Mouse (Mus musculus): ENCODE measurements at regions not wholly inside any gene's neighbourhood (a gene's known extent, or its start where the extent isn't known, plus 50 kb on each side); places are given as distances from the start of the nearest gene placed in this dataset.

DNA sequence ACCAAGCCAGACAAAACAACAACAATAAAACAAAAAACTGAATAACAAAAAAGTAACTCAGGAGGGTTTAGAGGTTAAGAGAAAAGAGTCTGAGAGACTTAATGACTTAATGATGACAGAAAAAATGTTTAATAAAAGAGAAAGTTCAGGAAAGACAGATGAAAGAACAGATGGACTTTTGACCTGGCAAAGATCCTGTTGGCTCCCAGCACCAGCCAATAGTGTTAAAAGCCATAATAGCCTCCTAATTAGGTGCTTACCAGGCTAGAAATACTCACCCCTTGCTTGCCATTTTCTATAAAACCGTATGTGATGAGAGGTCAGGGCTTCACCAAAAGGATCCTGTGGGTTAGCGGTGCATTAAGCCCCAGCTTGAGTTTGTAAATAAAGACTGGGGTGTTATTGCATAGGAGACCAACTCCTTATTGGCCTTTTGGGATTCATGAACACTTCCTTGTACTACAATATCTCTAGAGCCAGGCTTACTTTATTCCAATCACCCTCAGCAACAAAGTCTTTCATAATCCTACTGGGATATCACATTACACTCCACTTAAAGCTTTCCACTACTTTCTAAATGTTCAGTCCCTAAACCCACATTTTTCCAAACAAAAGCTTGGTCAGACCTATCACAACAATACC, 282.1 kb upstream of the Rasa1 start:
- no peak for ATAC-seq (ENCODE audit: insufficient read depth, low FRiP score, low TSS enrichment)
- H3K4me3 ChIP-seq (ENCODE audit: low read depth, low read length), result no peak overlapping the region
- no peaks in the 10 kb centered on the region for H3K36me3 ChIP-seq (ENCODE audit: control insufficient read depth, insufficient read depth, low read length)
- H3K27me3 ChIP-seq (ENCODE audit: control insufficient read depth, insufficient read depth, low read length), result no peaks in the 10 kb centered on the region
- no peak for DNase-seq (ENCODE audit: low spot score)
- H3K9me3 ChIP-seq (ENCODE audit: control insufficient read depth, low read length), result no peaks in the 10 kb centered on the region
- H3K4me1 ChIP-seq (ENCODE audit: control insufficient read depth, insufficient read depth, low read length), result no peaks in the 10 kb centered on the region
- no peak overlapping the region for H3K4me2 ChIP-seq (ENCODE audit: low read depth)
- no peak overlapping the region for H3K27ac ChIP-seq (ENCODE audit: low read depth, low read length)
- 38% methylated on average over 2 of the region's 2 CpGs for WGBS
- H3K9ac ChIP-seq (ENCODE audit: low read length), result no peak overlapping the region

DNA sequence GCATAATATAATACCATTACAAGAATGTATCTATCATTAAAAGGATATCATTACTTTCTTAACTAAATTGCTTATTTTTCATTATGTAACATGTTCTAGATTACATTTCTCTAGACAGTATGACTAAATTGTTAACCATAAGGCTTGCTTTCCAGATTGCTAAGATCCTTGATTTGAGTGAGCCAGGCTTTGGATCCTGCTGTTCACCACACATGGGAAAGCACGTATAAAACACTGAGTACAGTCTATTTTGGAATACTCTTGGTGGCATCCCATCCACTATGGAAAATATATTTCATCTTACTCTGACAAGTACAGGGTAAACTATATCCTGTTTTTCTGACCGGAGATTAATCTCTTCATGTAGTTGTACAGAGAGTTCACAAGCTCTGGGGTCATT, 268.9 kb upstream of the Rasa1 start:
- Histone ChIP-seq H3K36me3 (ENCODE audit: control insufficient read depth, insufficient read depth, low read length) (no peaks in the 10 kb centered on the region), H3K4me1 (ENCODE audit: control insufficient read depth, insufficient read depth, low read length) (no peaks in the 10 kb centered on the region), H3K4me3 (ENCODE audit: low read depth, low read length) (no peak overlapping the region), H3K27ac (ENCODE audit: low read depth, low read length) (no peak overlapping the region), H3K9ac (ENCODE audit: low read length) (no peak overlapping the region), H3K27me3 (ENCODE audit: control insufficient read depth, insufficient read depth, low read length) (no peaks in the 10 kb centered on the region), H3K9me3 (ENCODE audit: control insufficient read depth, low read length) (no peaks in the 10 kb centered on the region), H3K4me2 (ENCODE audit: low read depth) (no peak overlapping the region)
- ATAC-seq (ENCODE audit: insufficient read depth, low FRiP score, low TSS enrichment) (no peak), DNase-seq (ENCODE audit: low spot score) (no peak)
- WGBS, result 83% methylated on average over 2 of the region's 2 CpGs

DNA sequence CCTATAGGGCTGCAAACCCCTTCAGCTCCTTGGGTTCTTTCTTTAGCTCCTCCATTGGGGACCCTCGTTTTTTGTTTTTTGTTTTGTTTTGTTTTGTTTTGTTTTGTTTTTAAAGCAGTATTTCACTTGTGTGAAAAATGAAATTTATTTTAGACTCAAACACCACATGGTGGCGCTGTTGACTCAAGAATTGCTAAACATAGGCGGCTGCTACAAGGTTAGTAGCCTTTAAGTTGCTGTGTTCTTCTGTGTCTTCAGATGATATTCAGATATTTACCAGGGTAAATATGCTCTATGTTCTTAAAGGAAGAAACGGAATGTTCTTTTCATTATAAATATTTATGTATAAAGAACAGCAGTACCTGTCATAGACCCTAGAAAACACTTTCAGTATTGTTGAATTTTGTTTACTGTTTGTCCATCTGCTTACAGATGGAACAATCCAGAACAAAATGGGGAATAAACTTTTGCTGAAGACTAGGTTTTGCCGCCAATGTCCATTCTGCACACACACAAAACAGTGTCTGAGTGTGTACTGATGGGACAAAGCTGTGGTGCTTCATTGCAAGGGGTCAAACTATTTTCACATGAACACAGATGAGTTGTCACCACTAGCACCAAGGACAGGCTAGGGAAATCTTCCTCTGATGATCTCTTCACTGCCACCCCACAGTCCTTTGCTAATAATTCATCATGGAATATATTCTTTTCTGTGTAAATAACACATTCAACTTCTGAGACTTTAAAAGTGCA, 267.3 kb upstream of the Rasa1 start:
- peak; percentile 58 for DNase-seq (ENCODE audit: low spot score)
- H3K27me3 ChIP-seq (ENCODE audit: control insufficient read depth, insufficient read depth, low read length), result no peaks in the 10 kb centered on the region
- no peaks in the 10 kb centered on the region for H3K36me3 ChIP-seq (ENCODE audit: control insufficient read depth, insufficient read depth, low read length)
- no peaks in the 10 kb centered on the region for H3K9me3 ChIP-seq (ENCODE audit: control insufficient read depth, low read length)
- no peak overlapping the region for H3K4me2 ChIP-seq (ENCODE audit: low read depth)
- 11% methylated on average over 5 of the region's 5 CpGs for WGBS
- H3K9ac ChIP-seq (ENCODE audit: low read length), result no peak overlapping the region
- H3K4me3 ChIP-seq (ENCODE audit: low read depth, low read length), result no peak overlapping the region
- peak; percentile 39; the same call in 1 of the 2 replicates for ATAC-seq (ENCODE audit: insufficient read depth, low FRiP score, low TSS enrichment)
- H3K27ac ChIP-seq (ENCODE audit: low read depth, low read length), result no peak overlapping the region
- no peaks in the 10 kb centered on the region for H3K4me1 ChIP-seq (ENCODE audit: control insufficient read depth, insufficient read depth, low read length)

DNA sequence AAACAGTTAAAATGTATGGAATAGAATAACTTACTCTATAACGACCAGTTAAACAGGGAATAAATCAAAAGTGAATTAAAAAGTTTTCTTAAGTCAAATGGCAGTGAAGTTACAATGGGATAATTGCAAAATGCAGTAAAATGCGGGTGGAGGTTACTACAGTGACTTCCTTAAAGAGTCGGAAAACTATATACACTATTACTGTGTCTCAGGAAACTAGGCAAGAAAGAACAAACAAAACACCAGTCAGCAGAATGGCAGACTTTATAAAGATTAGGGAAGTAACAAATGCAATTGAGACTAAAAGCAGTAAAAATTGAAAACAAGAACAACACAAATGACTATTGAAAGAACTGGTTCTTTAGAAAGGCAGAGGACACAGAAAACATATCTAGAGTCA, 264.1 kb upstream of the Rasa1 start:
- H3K9ac ChIP-seq (ENCODE audit: low read length), result no peak overlapping the region
- no peak for ATAC-seq (ENCODE audit: insufficient read depth, low FRiP score, low TSS enrichment)
- H3K4me1 ChIP-seq (ENCODE audit: control insufficient read depth, insufficient read depth, low read length), result no peaks in the 10 kb centered on the region
- H3K27me3 ChIP-seq (ENCODE audit: control insufficient read depth, insufficient read depth, low read length), result no peaks in the 10 kb centered on the region
- no peak overlapping the region for H3K4me3 ChIP-seq (ENCODE audit: low read depth, low read length)
- H3K9me3 ChIP-seq (ENCODE audit: control insufficient read depth, low read length), result no peaks in the 10 kb centered on the region
- H3K4me2 ChIP-seq (ENCODE audit: low read depth), result no peak overlapping the region
- no peak overlapping the region for H3K27ac ChIP-seq (ENCODE audit: low read depth, low read length)
- no peak for DNase-seq (ENCODE audit: low spot score)
- no peaks in the 10 kb centered on the region for H3K36me3 ChIP-seq (ENCODE audit: control insufficient read depth, insufficient read depth, low read length)
- 84% methylated on average over 3 of the region's 3 CpGs for WGBS

DNA sequence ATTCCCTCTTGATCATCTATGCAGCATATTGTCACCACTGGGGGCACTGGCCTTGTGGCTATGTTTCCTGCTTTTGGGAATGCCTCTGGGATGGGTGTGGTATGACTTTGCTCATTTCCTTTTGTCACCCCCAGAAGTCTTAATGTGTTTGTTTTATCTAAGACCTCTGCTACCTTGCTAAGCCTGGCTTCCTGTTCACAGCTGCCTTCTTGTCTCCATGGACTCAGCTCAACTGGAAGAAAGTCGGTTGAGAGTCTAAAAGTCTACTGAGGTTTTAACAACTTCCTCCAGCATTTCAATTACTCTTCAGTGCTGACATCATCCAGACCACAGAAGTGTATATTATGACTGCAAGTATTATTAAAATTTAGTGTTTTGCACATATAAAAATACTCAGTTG, 220.7 kb upstream of the Rasa1 start:
- H3K36me3 ChIP-seq (ENCODE audit: control insufficient read depth, insufficient read depth, low read length), result no peaks in the 10 kb centered on the region
- H3K27ac ChIP-seq (ENCODE audit: low read depth, low read length), result no peak overlapping the region
- no peaks in the 10 kb centered on the region for H3K9me3 ChIP-seq (ENCODE audit: control insufficient read depth, low read length)
- DNase-seq (ENCODE audit: low spot score), result no peak
- ATAC-seq (ENCODE audit: insufficient read depth, low FRiP score, low TSS enrichment), result no peak
- no peak overlapping the region for H3K4me3 ChIP-seq (ENCODE audit: low read depth, low read length)
- H3K4me2 ChIP-seq (ENCODE audit: low read depth), result no peak overlapping the region
- no peak overlapping the region for H3K9ac ChIP-seq (ENCODE audit: low read length)
- no peaks in the 10 kb centered on the region for H3K4me1 ChIP-seq (ENCODE audit: control insufficient read depth, insufficient read depth, low read length)
- H3K27me3 ChIP-seq (ENCODE audit: control insufficient read depth, insufficient read depth, low read length), result no peaks in the 10 kb centered on the region
- WGBS, result 69% methylated on average over 1 of the region's 1 CpGs

DNA sequence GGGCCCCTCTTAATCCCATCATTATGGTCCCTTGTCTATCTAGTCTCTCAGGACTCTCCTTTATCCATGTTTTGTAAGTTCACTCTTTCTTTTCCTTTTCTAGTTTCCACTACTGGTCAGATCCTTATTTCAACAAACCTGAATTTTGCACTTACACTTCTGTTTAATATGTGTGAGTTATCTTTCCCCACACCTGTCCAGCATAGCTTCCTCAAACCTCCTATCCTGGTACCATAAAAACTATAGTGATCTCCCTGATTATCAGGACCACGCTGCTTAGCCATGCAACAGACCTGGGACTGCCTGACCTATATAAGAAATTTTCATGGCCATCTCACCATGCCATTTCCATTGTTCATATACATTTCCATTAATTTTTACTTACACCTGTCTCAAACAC, 219.6 kb upstream of the Rasa1 start:
- H3K9ac ChIP-seq (ENCODE audit: low read length), result no peak overlapping the region
- ATAC-seq (ENCODE audit: insufficient read depth, low FRiP score, low TSS enrichment) (no peak), DNase-seq (ENCODE audit: low spot score) (no peak)
- H3K9me3 ChIP-seq (ENCODE audit: control insufficient read depth, low read length), result no peaks in the 10 kb centered on the region
- no peaks in the 10 kb centered on the region for H3K27me3 ChIP-seq (ENCODE audit: control insufficient read depth, insufficient read depth, low read length)
- no peaks in the 10 kb centered on the region for H3K36me3 ChIP-seq (ENCODE audit: control insufficient read depth, insufficient read depth, low read length)
- no peak overlapping the region for H3K4me3 ChIP-seq (ENCODE audit: low read depth, low read length)
- no peak overlapping the region for H3K27ac ChIP-seq (ENCODE audit: low read depth, low read length)
- 87% methylated on average over 1 of the region's 1 CpGs for WGBS
- H3K4me2 ChIP-seq (ENCODE audit: low read depth), result no peak overlapping the region
- no peaks in the 10 kb centered on the region for H3K4me1 ChIP-seq (ENCODE audit: control insufficient read depth, insufficient read depth, low read length)

DNA sequence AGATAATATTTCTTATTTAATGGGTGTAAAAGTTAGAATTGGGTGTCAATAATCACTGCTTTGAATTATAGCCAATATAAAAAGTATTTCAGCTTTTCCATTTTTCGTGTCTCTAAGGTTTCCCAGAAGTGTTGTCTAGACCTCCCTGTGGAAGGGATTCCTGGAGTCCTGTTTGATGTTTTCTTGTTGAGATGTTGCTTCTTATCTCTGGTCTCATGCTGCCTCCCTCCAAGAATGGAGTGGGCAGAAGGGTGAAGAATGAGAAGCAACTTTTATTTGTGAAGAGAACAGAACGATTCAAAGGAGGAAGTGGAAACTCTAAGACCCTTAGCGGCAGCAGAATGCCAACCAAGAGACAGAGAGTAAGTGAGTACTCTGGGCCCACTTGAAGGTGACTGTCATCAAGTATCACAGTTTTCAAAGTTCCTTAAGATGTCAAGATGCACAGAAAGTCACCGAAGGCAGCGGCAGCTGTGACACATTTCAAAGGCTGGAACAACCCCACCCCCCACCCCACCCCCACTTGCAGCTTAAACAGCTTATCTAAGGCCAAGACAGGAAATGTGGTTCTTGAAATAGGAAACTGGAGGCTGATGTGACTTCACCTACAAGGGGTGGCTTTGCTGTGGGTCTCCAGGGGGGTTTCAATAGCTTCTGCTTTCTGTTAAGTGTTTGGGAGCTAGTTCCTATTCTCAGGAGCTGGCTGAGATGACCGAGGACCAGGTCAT, 218.6 kb upstream of the Rasa1 start:
- Histone ChIP-seq H3K27ac (ENCODE audit: low read depth, low read length) (no peak overlapping the region), H3K9me3 (ENCODE audit: control insufficient read depth, low read length) (no peaks in the 10 kb centered on the region), H3K9ac (ENCODE audit: low read length) (no peak overlapping the region), H3K4me2 (ENCODE audit: low read depth) (no peak overlapping the region), H3K36me3 (ENCODE audit: control insufficient read depth, insufficient read depth, low read length) (no peaks in the 10 kb centered on the region), H3K27me3 (ENCODE audit: control insufficient read depth, insufficient read depth, low read length) (no peaks in the 10 kb centered on the region), H3K4me1 (ENCODE audit: control insufficient read depth, insufficient read depth, low read length) (no peaks in the 10 kb centered on the region), H3K4me3 (ENCODE audit: low read depth, low read length) (no peak overlapping the region)
- WGBS, result 76% methylated on average over 6 of the region's 6 CpGs
- DNase-seq (ENCODE audit: low spot score) (no peak), ATAC-seq (ENCODE audit: insufficient read depth, low FRiP score, low TSS enrichment) (no peak)

DNA sequence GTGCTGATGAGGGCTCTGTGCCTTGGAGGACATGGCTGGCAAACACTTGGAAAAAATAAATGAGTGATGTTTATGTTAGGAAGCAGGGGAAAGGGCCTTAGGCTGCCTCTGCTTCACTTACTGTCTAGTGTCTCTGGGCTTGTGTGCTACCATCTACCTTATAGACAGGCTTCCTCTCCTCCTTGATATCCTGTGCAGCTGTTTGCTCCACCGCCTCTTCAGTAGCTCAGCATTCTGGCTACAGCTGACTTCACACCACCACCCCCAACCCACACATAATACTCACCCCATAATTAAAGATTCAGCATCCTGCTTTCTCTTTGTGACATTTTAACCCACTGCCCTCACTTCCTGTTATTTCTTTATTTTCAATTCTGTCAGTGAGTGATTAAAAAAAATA, 217.9 kb upstream of the Rasa1 start:
- no peak overlapping the region for H3K4me2 ChIP-seq (ENCODE audit: low read depth)
- DNase-seq (ENCODE audit: low spot score) (no peak), ATAC-seq (ENCODE audit: insufficient read depth, low FRiP score, low TSS enrichment) (no peak)
- 62% methylated on average over 1 of the region's 1 CpGs for WGBS
- H3K27me3 ChIP-seq (ENCODE audit: control insufficient read depth, insufficient read depth, low read length), result no peaks in the 10 kb centered on the region
- no peaks in the 10 kb centered on the region for H3K9me3 ChIP-seq (ENCODE audit: control insufficient read depth, low read length)
- H3K4me1 ChIP-seq (ENCODE audit: control insufficient read depth, insufficient read depth, low read length), result no peaks in the 10 kb centered on the region
- H3K9ac ChIP-seq (ENCODE audit: low read length), result no peak overlapping the region
- no peaks in the 10 kb centered on the region for H3K36me3 ChIP-seq (ENCODE audit: control insufficient read depth, insufficient read depth, low read length)
- H3K27ac ChIP-seq (ENCODE audit: low read depth, low read length), result no peak overlapping the region
- no peak overlapping the region for H3K4me3 ChIP-seq (ENCODE audit: low read depth, low read length)

DNA sequence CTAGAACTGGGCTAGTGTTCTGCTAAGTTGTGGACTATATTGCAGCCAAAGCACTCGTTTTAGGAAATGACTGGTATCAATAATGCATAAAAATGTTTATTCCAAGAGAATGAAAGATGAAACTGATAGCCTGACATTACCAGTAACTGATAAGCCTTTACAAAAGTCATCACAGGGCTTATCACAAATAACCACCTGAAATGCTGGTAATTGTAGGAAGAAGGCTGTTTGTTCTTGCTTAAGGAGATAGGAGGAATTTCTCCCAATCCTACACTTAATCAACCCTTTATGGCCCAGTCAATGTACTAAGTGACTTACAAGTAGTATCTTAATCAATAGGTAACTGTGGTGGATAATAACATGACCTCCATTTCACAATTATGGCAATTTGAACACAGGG, 217.1 kb upstream of the Rasa1 start:
- WGBS, result 49% methylated on average over 1 of the region's 1 CpGs
- DNase-seq (ENCODE audit: low spot score), result no peak
- Histone ChIP-seq H3K27ac (ENCODE audit: low read depth, low read length) (no peak overlapping the region), H3K36me3 (ENCODE audit: control insufficient read depth, insufficient read depth, low read length) (no peaks in the 10 kb centered on the region), H3K9me3 (ENCODE audit: control insufficient read depth, low read length) (no peaks in the 10 kb centered on the region), H3K9ac (ENCODE audit: low read length) (no peak overlapping the region), H3K4me1 (ENCODE audit: control insufficient read depth, insufficient read depth, low read length) (no peaks in the 10 kb centered on the region), H3K4me2 (ENCODE audit: low read depth) (no peak overlapping the region), H3K27me3 (ENCODE audit: control insufficient read depth, insufficient read depth, low read length) (no peaks in the 10 kb centered on the region), H3K4me3 (ENCODE audit: low read depth, low read length) (no peak overlapping the region)
- ATAC-seq (ENCODE audit: insufficient read depth, low FRiP score, low TSS enrichment), result no peak
